Mouse (Mus musculus): ENCODE data around the gene Gm29776. TPM values are rescaled to one million over a fixed set of nuclear protein-coding genes. Genes with fewer than 3 reads are reported as not detected.

The Gm29776 gene
- polyA plus RNA-seq, 1 experiment from 2014 or later, result 0.07 TPM

GRCm38 (mm10) chr14:54651556-54651955, 47.1 kb downstream of the Gm29776 start:
- Histone ChIP-seq H3K27ac (no peak overlapping the region), H3K4me1 (replicated peaks; ENCODE audit: insufficient read depth, low read length) (peaks cover 6% of the 10 kb centered on the region; the same call in 1 of the 2 replicates), H3K9me3 (replicated peaks; ENCODE audit: low read length) (no peaks in the 10 kb centered on the region), H3K4me2 (ENCODE audit: low read length) (no peak overlapping the region), H3K36me3 (ENCODE audit: insufficient read depth, low read length) (peaks cover 40% of the 10 kb centered on the region), H3K9ac (ENCODE audit: low read depth, low read length) (no peak overlapping the region), H3K27me3 (ENCODE audit: insufficient read depth, low read length) (no peaks in the 10 kb centered on the region), H3K4me3 (replicated peaks; ENCODE audit: low read depth, low read length) (no peak overlapping the region)
- DNase-seq (ENCODE audit: low spot score) (no peak), ATAC-seq (replicated peaks; ENCODE audit: low FRiP score, low read depth) (no peak)
- no peak for TF ChIP-seq CTCF (IDR thresholded peaks at IDR 0.05; ENCODE audit: low read depth)
- WGBS, result 79% methylated on average over 4 of the region's 4 CpGs

GRCm38 (mm10) chr14:54650621-54651454, 47.8 kb downstream of the Gm29776 start:
- 56% methylated on average over 23 of the region's 23 CpGs for WGBS
- Histone ChIP-seq H3K4me1 (replicated peaks; ENCODE audit: insufficient read depth, low read length) (peaks cover 6% of the 10 kb centered on the region; the same call in 1 of the 2 replicates), H3K27ac (no peak overlapping the region), H3K9ac (ENCODE audit: low read depth, low read length) (no peak overlapping the region), H3K4me3 (replicated peaks; ENCODE audit: low read depth, low read length) (no peak overlapping the region), H3K36me3 (ENCODE audit: insufficient read depth, low read length) (peaks cover 42% of the 10 kb centered on the region), H3K27me3 (ENCODE audit: insufficient read depth, low read length) (no peaks in the 10 kb centered on the region), H3K4me2 (ENCODE audit: low read length) (no peak overlapping the region), H3K9me3 (replicated peaks; ENCODE audit: low read length) (no peaks in the 10 kb centered on the region)
- ATAC-seq (replicated peaks; ENCODE audit: low FRiP score, low read depth), result peak; percentile 49
- DNase-seq (ENCODE audit: low spot score), result peak; percentile 97
- TF ChIP-seq CTCF (IDR thresholded peaks at IDR 0.05; ENCODE audit: low read depth), result peak; percentile 99

- H3K9me3 ChIP-seq (replicated peaks; ENCODE audit: low read length), result no peaks in the 10 kb centered on the region
- H3K36me3 ChIP-seq (ENCODE audit: insufficient read depth, low read length), result peaks cover 64% of the 10 kb centered on the region
- no peak overlapping the region for H3K27ac ChIP-seq
- H3K27me3 ChIP-seq (ENCODE audit: insufficient read depth, low read length), result no peaks in the 10 kb centered on the region
- H3K9ac ChIP-seq (ENCODE audit: low read depth, low read length), result no peak overlapping the region
- DNase-seq (ENCODE audit: low spot score) (no peak), ATAC-seq (replicated peaks; ENCODE audit: low FRiP score, low read depth) (no peak)
- TF ChIP-seq CTCF (IDR thresholded peaks at IDR 0.05; ENCODE audit: low read depth), result no peak
- no peak overlapping the region for H3K4me2 ChIP-seq (ENCODE audit: low read length)
- peaks cover 5% of the 10 kb centered on the region; the same call in 1 of the 2 replicates for H3K4me1 ChIP-seq (replicated peaks; ENCODE audit: insufficient read depth, low read length)
- WGBS, result 74% methylated on average over 4 of the region's 4 CpGs
- no peak overlapping the region for H3K4me3 ChIP-seq (replicated peaks; ENCODE audit: low read depth, low read length)
Observed at GRCm38 (mm10) chr14:54647900-54648299, 50.7 kb downstream of the Gm29776 start.

- WGBS, result 93% methylated on average over 8 of the region's 8 CpGs
- peak; percentile 64 for TF ChIP-seq CTCF (IDR thresholded peaks at IDR 0.05; ENCODE audit: low read depth)
- no peak for ATAC-seq (replicated peaks; ENCODE audit: low FRiP score, low read depth)
Observed at GRCm38 (mm10) chr14:54646898-54647636, 51.6 kb downstream of the Gm29776 start.

GRCm38 (mm10) chr14:54646455-54646854, 52.2 kb downstream of the Gm29776 start:
- no peak for ATAC-seq (replicated peaks; ENCODE audit: low FRiP score, low read depth)
- no peak overlapping the region for H3K4me2 ChIP-seq (ENCODE audit: low read length)
- H3K36me3 ChIP-seq (ENCODE audit: insufficient read depth, low read length), result peaks cover 72% of the 10 kb centered on the region
- H3K27me3 ChIP-seq (ENCODE audit: insufficient read depth, low read length), result no peaks in the 10 kb centered on the region
- no peak for DNase-seq (ENCODE audit: low spot score)
- H3K9me3 ChIP-seq (replicated peaks; ENCODE audit: low read length), result no peaks in the 10 kb centered on the region
- WGBS, result 92% methylated on average over 17 of the region's 17 CpGs
- H3K4me1 ChIP-seq (replicated peaks; ENCODE audit: insufficient read depth, low read length), result no peaks in the 10 kb centered on the region
- no peak overlapping the region for H3K27ac ChIP-seq
- TF ChIP-seq CTCF (IDR thresholded peaks at IDR 0.05; ENCODE audit: low read depth), result no peak
- H3K4me3 ChIP-seq (replicated peaks; ENCODE audit: low read depth, low read length), result no peak overlapping the region
- no peak overlapping the region for H3K9ac ChIP-seq (ENCODE audit: low read depth, low read length)

More at GRCm38 (mm10) chr14:54646898-54647636, 51.6 kb downstream of the Gm29776 start:
- peaks cover 72% of the 10 kb centered on the region for H3K36me3 ChIP-seq (ENCODE audit: insufficient read depth, low read length)
- no peaks in the 10 kb centered on the region for H3K9me3 ChIP-seq (replicated peaks; ENCODE audit: low read length)
- no peak overlapping the region for H3K9ac ChIP-seq (ENCODE audit: low read depth, low read length)
- no peaks in the 10 kb centered on the region for H3K4me1 ChIP-seq (replicated peaks; ENCODE audit: insufficient read depth, low read length)
- no peaks in the 10 kb centered on the region for H3K27me3 ChIP-seq (ENCODE audit: insufficient read depth, low read length)
- H3K27ac ChIP-seq, result no peak overlapping the region
- no peak overlapping the region for H3K4me3 ChIP-seq (replicated peaks; ENCODE audit: low read depth, low read length)
- no peak overlapping the region for H3K4me2 ChIP-seq (ENCODE audit: low read length)
- DNase-seq (ENCODE audit: low spot score), result no peak

GRCm38 (mm10) chr14:54644294-54644693, 54.3 kb downstream of the Gm29776 start:
- ATAC-seq (replicated peaks; ENCODE audit: low FRiP score, low read depth) (no peak), DNase-seq (ENCODE audit: low spot score) (no peak)
- H3K4me3 ChIP-seq (replicated peaks; ENCODE audit: low read depth, low read length), result no peak overlapping the region
- H3K27me3 ChIP-seq (ENCODE audit: insufficient read depth, low read length), result no peaks in the 10 kb centered on the region
- H3K4me2 ChIP-seq (ENCODE audit: low read length), result no peak overlapping the region
- H3K36me3 ChIP-seq (ENCODE audit: insufficient read depth, low read length), result peaks cover 59% of the 10 kb centered on the region
- H3K4me1 ChIP-seq (replicated peaks; ENCODE audit: insufficient read depth, low read length), result no peaks in the 10 kb centered on the region; the same call in 1 of the 2 replicates
- no peak for TF ChIP-seq CTCF (IDR thresholded peaks at IDR 0.05; ENCODE audit: low read depth)
- 85% methylated on average over 9 of the region's 9 CpGs for WGBS
- H3K27ac ChIP-seq, result no peak overlapping the region
- no peaks in the 10 kb centered on the region for H3K9me3 ChIP-seq (replicated peaks; ENCODE audit: low read length)
- H3K9ac ChIP-seq (ENCODE audit: low read depth, low read length), result no peak overlapping the region
